Mouse (Mus musculus): ENCODE results near the gene Snx3.

The Snx3 gene

DNA sequence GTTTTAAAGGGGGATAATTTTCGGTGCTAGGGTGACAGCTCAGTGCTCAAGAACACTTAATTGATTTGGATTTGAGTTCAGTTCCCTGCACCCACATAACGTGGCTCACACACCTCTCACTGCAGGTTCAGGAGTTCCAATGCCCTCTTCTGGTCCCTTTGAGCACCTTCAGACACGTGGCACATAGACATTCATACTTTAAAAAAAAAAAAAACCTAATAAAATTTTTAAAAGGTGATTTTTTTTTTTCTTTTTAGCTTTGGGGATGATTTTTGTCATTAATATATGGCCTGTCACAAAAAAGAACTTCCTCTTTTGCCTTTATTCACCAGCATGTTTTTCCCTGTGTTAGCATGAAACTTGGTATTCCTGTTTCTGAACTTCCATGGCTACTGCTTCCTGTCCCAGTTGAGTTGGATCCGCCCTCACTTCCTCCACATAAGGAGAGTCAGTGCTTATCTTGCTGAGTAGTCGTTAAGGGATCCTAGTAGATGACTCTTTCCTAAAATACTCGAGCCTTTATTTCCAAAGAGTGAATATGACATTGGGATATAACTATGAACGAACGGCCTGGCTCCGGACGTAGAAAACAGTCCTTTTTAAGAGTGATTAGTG is 2.4 kb downstream of the Snx3 start:
- DNase-seq (ENCODE audit: low read depth, low spot score): no peak

DNA sequence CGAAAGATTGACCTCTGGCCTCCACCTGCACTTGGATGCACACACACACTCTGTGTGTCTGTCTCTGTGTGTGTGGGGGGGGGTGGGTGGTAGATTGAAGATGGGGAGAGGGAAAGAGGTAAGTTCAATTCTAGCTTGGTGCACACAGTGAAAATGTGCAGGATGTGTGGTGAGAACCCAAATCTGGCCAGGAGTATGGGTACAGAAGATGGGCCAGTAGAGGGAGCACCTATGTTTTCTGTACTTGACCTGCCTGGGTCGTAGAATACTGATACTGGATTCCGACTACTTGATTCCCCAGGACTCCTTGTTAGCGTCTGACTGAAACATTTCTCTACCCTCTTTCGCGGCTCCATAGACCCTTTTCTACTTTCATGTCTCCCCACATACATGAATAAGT is 8.3 kb downstream of the Snx3 start:
- no peak for DNase-seq (ENCODE audit: low read depth, low spot score)

GRCm38 (mm10) chr10:42511184-42512135 is 9.6 kb downstream of the Snx3 start:
- no peak for DNase-seq (ENCODE audit: low read depth, low spot score)

- no peak for DNase-seq (ENCODE audit: low read depth, low spot score)
These were observed 12.3 kb downstream of the Snx3 start for GRCm38 (mm10) chr10:42514125-42514524.

DNA sequence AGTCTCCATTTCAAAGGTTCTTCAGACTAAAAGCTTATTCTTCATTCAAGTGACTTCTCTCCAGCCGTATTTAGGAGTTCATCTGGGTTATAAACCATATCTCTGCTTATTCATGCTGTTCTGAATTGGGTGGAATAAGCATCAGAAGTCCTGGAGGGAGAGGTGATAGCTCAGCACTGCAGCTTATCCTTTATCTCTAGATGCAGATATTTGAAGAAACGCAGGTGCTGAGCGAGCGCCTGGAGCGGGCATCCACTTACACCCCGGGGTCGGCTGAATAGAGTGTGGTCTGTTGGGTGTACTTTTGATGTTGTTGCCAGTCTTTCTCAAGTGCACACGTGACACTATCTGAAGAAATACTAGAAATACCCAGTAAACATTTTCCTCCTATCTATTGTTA is 16.5 kb downstream of the Snx3 start:
- no peak for DNase-seq (ENCODE audit: low read depth, low spot score)

GRCm38 (mm10) chr10:42521315-42521981 is 19.6 kb downstream of the Snx3 start:
- no peak for DNase-seq (ENCODE audit: low read depth, low spot score)

DNA sequence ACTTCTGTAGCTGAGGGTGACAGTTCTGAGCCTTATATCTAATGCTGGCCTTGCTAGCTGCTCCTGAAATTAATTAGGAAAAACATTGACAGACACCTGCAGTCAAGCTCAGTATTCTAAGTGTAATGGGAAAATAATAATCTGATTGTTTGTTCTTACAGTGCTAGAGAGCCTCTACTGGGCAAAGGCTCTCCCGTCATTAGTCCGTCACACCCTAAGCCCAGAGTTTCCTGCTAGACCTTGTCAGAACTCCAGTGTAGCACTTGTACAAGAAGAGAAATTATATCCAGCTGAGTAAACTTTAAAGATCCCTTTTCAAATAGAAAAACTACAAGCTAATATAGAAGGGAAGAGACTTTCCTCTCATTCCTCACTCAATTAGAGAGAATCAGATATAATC is 21.1 kb downstream of the Snx3 start:
- DNase-seq (ENCODE audit: low read depth, low spot score): no peak

GRCm38 (mm10) chr10:42523556-42524162 is 21.8 kb downstream of the Snx3 start:
- DNase-seq (ENCODE audit: low read depth, low spot score): no peak

- DNase-seq (ENCODE audit: low read depth, low spot score): no peak
These were observed 23.9 kb downstream of the Snx3 start for GRCm38 (mm10) chr10:42525682-42526081.

DNA sequence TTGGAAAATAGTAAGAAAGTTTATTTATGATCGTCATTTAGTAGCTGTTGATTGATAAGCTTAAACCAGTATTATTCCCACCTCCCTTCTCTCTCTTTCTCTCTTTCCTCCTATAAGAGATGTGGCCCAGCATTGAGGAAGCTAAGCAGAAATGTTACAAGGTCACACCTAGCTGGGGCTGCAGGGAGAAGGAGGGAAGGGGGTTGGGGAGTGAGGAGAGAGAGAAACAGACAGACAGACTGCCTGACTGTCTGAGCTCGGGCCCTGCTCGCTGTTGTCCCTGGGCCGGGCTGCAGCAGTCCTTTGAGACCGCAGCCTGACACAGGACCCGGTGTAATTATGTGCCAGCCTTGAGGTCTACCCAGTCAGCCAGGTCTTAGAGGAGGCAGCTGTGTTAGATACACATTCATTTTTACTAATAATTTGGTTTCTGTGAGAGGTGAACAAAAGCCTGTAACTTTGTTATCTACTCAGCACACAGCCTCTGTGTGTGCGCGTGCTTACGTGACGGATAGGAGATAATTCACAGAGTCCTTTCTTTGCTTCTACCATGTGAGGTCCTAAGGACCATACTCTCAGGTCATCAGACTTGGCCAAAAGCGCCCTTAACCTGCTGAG is 32.1 kb downstream of the Snx3 start:
- no peak for DNase-seq (ENCODE audit: low read depth, low spot score)

- DNase-seq (ENCODE audit: low read depth, low spot score): no peak
These were observed 35.9 kb downstream of the Snx3 start for GRCm38 (mm10) chr10:42537571-42538316.

DNA sequence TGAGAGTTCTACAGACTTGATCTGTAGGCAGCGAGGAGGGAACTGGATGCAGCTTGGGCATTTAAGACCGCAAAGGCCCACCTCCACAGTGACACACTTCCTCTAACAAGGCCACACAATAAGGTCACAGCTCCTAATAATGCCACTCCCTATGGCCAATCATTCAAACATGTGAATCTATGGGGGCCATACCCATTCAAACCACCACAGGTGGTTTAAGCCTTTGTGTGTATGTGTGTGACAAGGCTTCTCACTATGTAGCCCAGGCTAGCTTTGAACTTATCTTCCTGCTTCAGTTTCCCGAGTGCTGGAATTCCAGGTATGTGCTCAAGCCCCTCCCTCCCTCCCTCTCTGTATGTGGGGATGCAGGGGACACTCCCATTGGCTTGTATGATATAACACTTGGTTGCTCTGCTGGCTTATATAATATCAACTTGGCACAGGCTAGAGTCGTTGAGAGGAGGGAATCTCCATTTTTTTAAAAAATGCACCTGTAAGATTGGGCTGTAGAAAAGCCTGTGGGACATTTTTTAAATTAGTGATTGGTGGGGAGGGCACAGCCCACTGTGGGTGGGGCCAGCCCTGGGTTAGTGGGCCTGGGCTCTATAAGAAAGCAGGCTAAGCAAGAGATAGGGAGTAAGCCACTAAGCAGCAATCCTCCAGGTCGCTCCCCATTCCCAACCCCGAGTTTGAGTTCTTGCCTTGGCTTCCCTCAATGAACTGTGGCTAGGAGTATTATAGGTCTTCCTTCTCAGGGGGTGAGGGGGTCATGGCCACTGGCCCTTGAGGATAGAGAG is 44.1 kb downstream of the Snx3 start:
- DNase-seq (ENCODE audit: low read depth, low spot score): no peak

GRCm38 (mm10) chr10:42546507-42546906 is 44.7 kb downstream of the Snx3 start:
- no peak for DNase-seq (ENCODE audit: low read depth, low spot score)

- DNase-seq (ENCODE audit: low read depth, low spot score): no peak
These were observed 57.9 kb downstream of the Snx3 start for GRCm38 (mm10) chr10:42559581-42560200.

DNA sequence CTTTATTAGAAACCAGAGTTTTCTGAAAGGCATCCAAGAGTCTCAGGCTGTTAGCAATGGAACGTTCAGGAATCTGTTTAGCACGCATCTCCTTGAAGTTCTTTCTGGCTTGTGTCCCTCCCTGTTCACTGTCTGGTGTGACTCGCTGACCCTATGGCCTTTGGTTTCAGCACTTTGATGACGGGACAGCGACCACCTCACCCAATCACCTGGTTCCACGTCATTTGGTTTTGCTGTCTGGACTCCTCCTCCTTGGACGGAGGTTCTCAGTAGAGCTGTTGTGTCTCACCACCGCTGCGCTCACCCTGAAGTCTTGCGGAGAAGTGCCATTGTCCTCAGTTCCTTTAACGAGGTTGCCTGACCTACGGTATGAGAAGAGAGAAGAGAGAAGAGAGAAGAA is 60.4 kb downstream of the Snx3 start:
- DNase-seq (ENCODE audit: low read depth, low spot score): no peak

DNA sequence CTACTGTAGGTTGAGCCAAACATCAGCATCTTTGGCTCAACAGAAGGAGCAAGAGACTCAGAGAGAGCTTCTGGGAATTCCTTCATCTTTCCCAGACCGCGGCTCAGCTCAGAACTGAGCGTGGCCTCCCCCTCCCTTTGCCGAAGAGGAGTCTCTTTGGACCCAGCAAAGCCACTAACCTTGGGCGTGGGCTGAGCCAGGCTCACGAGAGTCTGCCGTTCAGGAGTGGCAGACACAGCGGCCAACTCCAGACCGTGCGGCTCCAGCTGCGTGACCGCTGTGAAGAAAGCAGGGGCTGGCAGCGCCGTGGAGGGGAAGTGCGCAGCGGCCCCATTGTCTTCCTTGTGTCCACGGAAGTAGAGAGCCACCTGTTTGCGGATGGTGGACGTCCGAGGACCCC is 70.7 kb downstream of the Snx3 start:
- no peak for DNase-seq (ENCODE audit: low read depth, low spot score)

GRCm38 (mm10) chr10:42572971-42573370 is 71.1 kb downstream of the Snx3 start:
- no peak for DNase-seq (ENCODE audit: low read depth, low spot score)

DNA sequence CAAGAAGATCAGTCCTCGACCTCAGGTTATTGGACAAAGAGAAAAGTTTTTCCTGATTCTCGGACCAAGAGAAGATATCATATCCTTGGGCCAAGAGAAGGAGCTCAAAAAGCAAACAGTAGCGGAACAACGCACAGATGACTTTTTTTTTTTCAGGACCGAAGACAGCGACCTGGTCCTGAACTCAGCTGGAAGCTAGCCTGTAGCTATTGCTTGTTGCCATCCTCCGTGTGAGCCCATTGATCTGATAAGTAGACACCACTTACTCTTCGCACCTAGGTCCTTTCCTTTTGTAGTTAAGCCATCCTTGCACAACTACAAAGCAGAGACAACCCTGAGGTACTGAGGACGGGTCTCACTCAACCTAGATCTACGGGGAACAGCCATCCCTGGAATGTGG is 72.8 kb downstream of the Snx3 start:
- no peak for DNase-seq (ENCODE audit: low read depth, low spot score)

DNA sequence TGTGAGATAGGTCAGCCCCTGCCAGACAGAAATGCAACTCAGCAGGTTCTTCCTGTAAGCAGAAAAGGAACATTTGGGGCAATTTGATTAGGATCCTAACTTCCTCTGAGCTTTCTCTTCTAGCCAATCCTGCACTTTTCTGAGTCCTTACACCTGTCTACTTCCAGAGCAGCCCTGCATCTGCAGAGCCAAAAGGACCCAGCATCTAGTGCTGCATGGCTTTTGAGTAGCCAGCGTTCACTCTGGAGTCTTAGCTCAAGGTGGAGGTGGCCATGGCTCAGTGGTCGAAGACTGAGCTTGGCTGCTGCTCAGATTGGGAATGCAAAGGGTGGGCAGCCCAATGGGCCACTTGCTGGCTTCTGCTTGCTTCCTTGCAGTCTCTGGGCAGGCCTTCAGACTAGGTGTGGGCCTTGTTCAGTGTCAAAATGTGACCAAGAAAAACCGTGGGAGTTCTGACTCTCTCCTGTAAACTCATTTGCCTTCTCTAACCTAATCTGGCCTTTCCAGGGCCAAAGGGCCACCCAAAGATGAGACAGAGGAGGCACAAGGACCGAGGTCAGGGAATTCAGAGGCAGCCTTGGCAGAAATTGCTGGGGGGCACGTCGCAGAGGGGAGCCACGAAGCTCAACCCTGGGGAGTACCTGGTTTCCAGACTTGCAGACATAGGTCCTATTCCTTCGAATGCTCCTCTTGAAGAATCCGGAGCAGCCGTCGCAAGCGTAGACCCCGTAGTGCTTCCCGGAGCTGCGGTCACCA is 75.9 kb downstream of the Snx3 start:
- no peak for DNase-seq (ENCODE audit: low read depth, low spot score)

All from telencephalon, adult 2 months (tissue).